Mouse (Mus musculus) layer of hippocampus, postnatal 14 days (tissue): ENCODE results near the gene Golph3. TPM values are rescaled to one million over a fixed set of nuclear protein-coding genes. Genes with fewer than 3 reads are reported as not detected.

Experiments
- DNase-seq, 2 experiments: peaks; one replicate each; pipeline ENCODE4 v3.0.0; 2021 to 2022; ENCODE audit warnings: low spot score in 2 of 2, mixed read lengths in 1 of 2
- total RNA-seq, 2 experiments: library from RNA; stranded (reverse); gene quantifications; 2 replicates each; pipeline ENCODE4 v1.2.3; 2021

Golph3 gene
- total RNA-seq, 2 experiments from 2014 or later = 95.2 to 96.1 TPM

- DNase-seq = no peak
These were observed 5.3 kb upstream of the Golph3 start for GRCm38 (mm10) chr15:12315996-12316395.

GRCm38 (mm10) chr15:12317290-12317689, 4.0 kb upstream of the Golph3 start:
- DNase-seq = no peak

- no peak for DNase-seq
These were observed 2.8 kb upstream of the Golph3 start for GRCm38 (mm10) chr15:12318451-12318850.

GRCm38 (mm10) chr15:12319889-12320288, 1.4 kb upstream of the Golph3 start:
- no peak for DNase-seq

- DNase-seq = no peak
These were observed 684 bp upstream of the Golph3 start for GRCm38 (mm10) chr15:12320441-12321090.

GRCm38 (mm10) chr15:12321788-12322621, 755 bp downstream of the Golph3 start, which contains the start of gene 1810049J17Rik:
TSS of gene 1810049J17Rik (minus strand) at chr15:12321899.
- peak in 1 of 2 experiments; percentile 41 for DNase-seq

GRCm38 (mm10) chr15:12322676-12323402, 1.6 kb downstream of the Golph3 start:
- no peak for DNase-seq

- DNase-seq = no peak
These were observed 3.1 kb downstream of the Golph3 start for GRCm38 (mm10) chr15:12324326-12324725.

GRCm38 (mm10) chr15:12330389-12330788, 9.1 kb downstream of the Golph3 start:
- no peak for DNase-seq

- DNase-seq = no peak
These were observed 9.6 kb downstream of the Golph3 start for GRCm38 (mm10) chr15:12330892-12331291.

GRCm38 (mm10) chr15:12331300-12331699, 10.1 kb downstream of the Golph3 start:
- DNase-seq = no peak

GRCm38 (mm10) chr15:12334381-12334780, 13.1 kb downstream of the Golph3 start:
- no peak for DNase-seq

- no peak for DNase-seq
These were observed 16.0 kb downstream of the Golph3 start for GRCm38 (mm10) chr15:12337030-12337778.

GRCm38 (mm10) chr15:12337779-12338137, 16.5 kb downstream of the Golph3 start:
- DNase-seq = no peak

GRCm38 (mm10) chr15:12340536-12341400, 19.5 kb downstream of the Golph3 start:
- DNase-seq = no peak

- DNase-seq = no peak
These were observed 20.1 kb downstream of the Golph3 start for GRCm38 (mm10) chr15:12341401-12341758.

- DNase-seq = no peak
These were observed 25.7 kb downstream of the Golph3 start for GRCm38 (mm10) chr15:12346916-12347315.

- DNase-seq = no peak
These were observed 27.7 kb downstream of the Golph3 start for GRCm38 (mm10) chr15:12348950-12349349.

- no peak for DNase-seq
These were observed 28.6 kb downstream of the Golph3 start for GRCm38 (mm10) chr15:12349840-12350239.

- DNase-seq = no peak
These were observed 30.2 kb downstream of the Golph3 start for GRCm38 (mm10) chr15:12351470-12351869.
